Mouse (Mus musculus) cerebellum, postnatal 14 days (tissue): ENCODE measurements around the gene Zfp788.
A peak's percentile ranks its signal among the peaks of the same experiment; 100 is the strongest.
"Not testable (repeated sequence)": the region's sequence is repeated elsewhere in the genome, so short reads cannot be mapped to it uniquely, and the experiment has no call there.

ENCODE experiments used
- DNase-seq, 2 experiments: peaks; one replicate each; pipeline ENCODE4 v3.0.0; 2021; ENCODE audit warnings: mixed read lengths in 2 of 2

Gene Zfp788

GRCm38 (mm10) chr7:41632409-41633220 is at the start of gene Zfp788:
Gene Zfp788, plus strand, starts transcription at chr7:41633203.
- DNase-seq = peak; percentile 92 to 95

- DNase-seq = not testable (repeated sequence)
Observed at GRCm38 (mm10) chr7:41587831-41588230, 45.2 kb upstream of the Zfp788 start.

- DNase-seq = no peak
Observed at GRCm38 (mm10) chr7:41598615-41599014, 34.4 kb upstream of the Zfp788 start.

- peak; percentile 86 to 90 for DNase-seq
Observed at GRCm38 (mm10) chr7:41599034-41599813, 33.8 kb upstream of the Zfp788 start, which contains the start of gene 2610021A01Rik. Gene 2610021A01Rik, plus strand, starts transcription at chr7:41599230.

GRCm38 (mm10) chr7:41599932-41600548 is 33.0 kb upstream of the Zfp788 start:
- peak in 1 of 2 experiments; percentile 6 for DNase-seq

GRCm38 (mm10) chr7:41611654-41612053 is 21.3 kb upstream of the Zfp788 start:
- no peak for DNase-seq

GRCm38 (mm10) chr7:41616241-41616640 is 16.8 kb upstream of the Zfp788 start:
- not testable (repeated sequence) for DNase-seq

GRCm38 (mm10) chr7:41633221-41633984 is 400 bp downstream of the Zfp788 start:
- peak; percentile 97 to 98 for DNase-seq

GRCm38 (mm10) chr7:41674326-41674725 is 41.3 kb downstream of the Zfp788 start:
- not testable (repeated sequence) for DNase-seq
